Mouse (Mus musculus) stomach, postnatal 0 days (tissue): ENCODE measurements around the gene Vav2. TPM values are rescaled to one million over a fixed set of nuclear protein-coding genes. Genes with fewer than 3 reads are reported as not detected.

Source experiments
- ATAC-seq: fragments of 200-750 bp; cut with Nextera tagmentation; 2 replicates; pipeline ENCODE4 v1.8.0; 2017; ENCODE audit not compliant: low FRiP score, low TSS enrichment
- DNase-seq: peaks from one replicate; pipeline ENCODE4 v3.0.0-alpha.2; 2016; ENCODE audit warnings: low spot score
- H3K27ac ChIP-seq: fragments of 300-500 bp; sonication (generic); replicated peaks from 2 replicates; pipeline ENCODE4 v1.5.1; 2014; ENCODE audit warnings: mild to moderate bottlenecking, control low read depth
- H3K27me3 ChIP-seq: fragments of 300-500 bp; sonication (generic); 2 replicates; pipeline ENCODE4 v1.6.1; 2014; ENCODE audit warnings: low read length; ENCODE audit not compliant: control insufficient read depth, insufficient read depth
- H3K36me3 ChIP-seq: fragments of 300-500 bp; sonication (generic); 2 replicates; pipeline ENCODE4 v1.6.1; 2014; ENCODE audit warnings: low read length, mixed read lengths; ENCODE audit not compliant: control insufficient read depth, insufficient read depth
- H3K4me1 ChIP-seq: fragments of 300-500 bp; sonication (generic); replicated peaks from 2 replicates; pipeline ENCODE4 v1.6.1; 2014; ENCODE audit warnings: antibody characterized with exemption; ENCODE audit not compliant: control insufficient read depth, insufficient read depth
- H3K4me2 ChIP-seq: fragments of 300-500 bp; sonication (generic); replicated peaks from 2 replicates; pipeline ENCODE4 v1.6.1; 2014; ENCODE audit warnings: low read depth, mild to moderate bottlenecking, control low read depth, moderate library complexity
- H3K4me3 ChIP-seq: fragments of 300-500 bp; sonication (generic); 2 replicates; pipeline ENCODE4 v1.5.1; 2014; ENCODE audit warnings: low read depth, low read length, control low read depth
- H3K9ac ChIP-seq: fragments of 300-500 bp; sonication (generic); 2 replicates; pipeline ENCODE4 v1.6.1; 2014; ENCODE audit warnings: mild to moderate bottlenecking, low read length, control low read depth, mixed read lengths
- H3K9me3 ChIP-seq: fragments of 300-500 bp; sonication (generic); 2 replicates; pipeline ENCODE4 v1.6.1; 2016; ENCODE audit warnings: low read length; ENCODE audit not compliant: control insufficient read depth
- CTCF ChIP-seq: IDR thresholded peaks from 2 replicates; pipeline ENCODE4 v1.5.1; 2016; ENCODE audit warnings: antibody characterized with exemption, low read depth, mild to moderate bottlenecking, moderate library complexity
- EP300 ChIP-seq: optimal IDR thresholded peaks from 2 replicates; pipeline ENCODE3; 2016; ENCODE audit warnings: antibody characterized with exemption
- WGBS: fragments of 180-500 bp; shearing (Covaris S2); extraction: QIAGEN DNeasy Blood & Tissue Kit; methylation state at CpG from one replicate; pipeline ENCODE4 v1.1.7; 2014; 5-methylcytosine and 5-hydroxymethylcytosine counted together
- polyA plus RNA-seq: library from polyadenylated mRNA; unstranded; fragments of >200 nt; fragmentation: Nextera tagmentation; extraction: Ambion mirVana; gene quantifications from 2 replicates; pipeline ENCODE4 v1.2.1, GENCODE M21; 2015

The Vav2 gene
- polyA plus RNA-seq, 1 experiment from 2014 or later = 2.7 TPM

DNA sequence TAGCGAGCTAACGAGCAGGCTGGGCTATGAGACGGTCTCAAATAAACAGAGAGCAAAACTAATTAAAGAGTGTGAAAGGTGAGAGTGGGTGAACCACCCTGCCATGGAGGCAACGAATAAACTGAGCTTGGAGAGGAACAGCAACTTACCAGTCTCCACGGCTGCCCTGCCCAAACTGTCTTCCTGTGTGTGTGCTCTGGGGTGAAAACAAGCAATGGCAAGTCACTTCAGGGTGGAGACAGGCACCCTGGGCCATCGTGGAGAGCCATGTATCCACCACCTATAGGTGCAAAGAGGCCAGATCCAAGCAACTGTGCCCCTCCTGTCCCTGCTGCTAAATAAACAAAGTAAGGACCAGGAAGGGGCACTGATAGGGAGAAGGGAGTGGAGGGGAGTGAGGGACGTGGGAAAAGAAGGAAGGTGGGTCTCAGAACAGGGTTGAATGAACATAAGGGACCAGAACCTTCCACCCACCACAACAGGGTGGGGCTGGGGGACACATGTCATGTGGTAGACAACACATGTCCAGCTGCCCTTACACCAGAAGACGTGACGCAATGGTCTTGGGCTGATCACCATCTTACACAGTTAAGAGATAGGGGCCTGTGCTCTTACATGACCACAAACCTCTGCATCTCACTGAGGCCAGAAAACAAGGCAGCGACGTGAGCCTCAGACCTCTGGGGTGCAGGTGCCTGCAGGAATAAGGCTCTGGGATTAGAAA is 11.6 kb downstream of the Vav2 start:
- no peak for DNase-seq
- H3K9ac ChIP-seq = no peak overlapping the region
- no peak for ATAC-seq
- H3K4me3 ChIP-seq = no peak overlapping the region
- TF ChIP-seq CTCF (no peak), EP300 (no peak)
- peak overlapping the region; percentile 14; the same call in 1 of the 2 replicates for H3K4me2 ChIP-seq
- H3K27ac ChIP-seq = peak overlapping the region; percentile 65
- no peaks in the 10 kb centered on the region for H3K27me3 ChIP-seq
- no peaks in the 10 kb centered on the region for H3K9me3 ChIP-seq
- H3K4me1 ChIP-seq = peaks cover 17% of the 10 kb centered on the region
- 56% methylated on average over 11 of the region's 11 CpGs for WGBS
- H3K36me3 ChIP-seq = no peaks in the 10 kb centered on the region

DNA sequence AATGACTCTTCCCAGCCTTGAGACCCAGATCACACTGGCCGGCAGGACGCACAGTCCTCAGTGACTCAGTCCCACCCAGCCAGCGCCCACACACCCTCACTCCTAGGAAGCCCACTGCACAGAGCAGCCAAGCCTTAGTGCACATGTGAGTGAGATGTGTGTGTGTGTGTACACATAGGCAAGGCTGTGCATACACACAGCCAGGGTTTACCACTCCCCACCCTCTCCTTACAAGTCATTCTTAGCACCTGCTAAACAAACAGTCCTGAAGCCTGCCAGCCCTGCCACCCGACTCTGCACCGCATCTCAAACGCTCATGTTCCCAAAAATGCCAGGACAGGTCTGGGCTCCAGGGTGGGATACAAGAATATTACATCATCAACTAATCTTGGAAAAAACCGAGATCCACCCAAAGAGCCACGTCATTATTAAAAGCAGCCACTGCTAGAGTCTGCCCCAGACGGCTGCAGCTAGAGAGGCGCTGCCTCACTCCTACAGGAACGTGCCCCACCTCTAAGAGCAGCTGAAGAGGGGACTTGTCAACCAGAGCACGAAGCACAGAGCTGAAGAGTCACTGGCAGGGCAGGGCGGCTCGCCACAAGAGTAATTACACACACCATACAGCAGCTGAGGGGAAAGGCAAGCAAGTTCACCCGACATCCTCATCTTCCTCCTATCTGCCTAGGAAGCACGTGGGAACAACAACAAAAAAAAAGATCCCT is 12.7 kb downstream of the Vav2 start:
- no peaks in the 10 kb centered on the region for H3K9me3 ChIP-seq
- peak; percentile 92 for ATAC-seq
- H3K27me3 ChIP-seq = no peaks in the 10 kb centered on the region
- H3K4me3 ChIP-seq = no peak overlapping the region
- whole genome bisulfite sequencing = 32% methylated on average over 16 of the region's 16 CpGs
- peak; percentile 75 for DNase-seq
- no peak for TF ChIP-seq CTCF
- TF ChIP-seq EP300 = no peak
- peaks cover 16% of the 10 kb centered on the region for H3K4me1 ChIP-seq
- no peak overlapping the region for H3K9ac ChIP-seq
- H3K27ac ChIP-seq = peak overlapping the region; percentile 65
- no peaks in the 10 kb centered on the region for H3K36me3 ChIP-seq
- H3K4me2 ChIP-seq = peak overlapping the region; percentile 24

DNA sequence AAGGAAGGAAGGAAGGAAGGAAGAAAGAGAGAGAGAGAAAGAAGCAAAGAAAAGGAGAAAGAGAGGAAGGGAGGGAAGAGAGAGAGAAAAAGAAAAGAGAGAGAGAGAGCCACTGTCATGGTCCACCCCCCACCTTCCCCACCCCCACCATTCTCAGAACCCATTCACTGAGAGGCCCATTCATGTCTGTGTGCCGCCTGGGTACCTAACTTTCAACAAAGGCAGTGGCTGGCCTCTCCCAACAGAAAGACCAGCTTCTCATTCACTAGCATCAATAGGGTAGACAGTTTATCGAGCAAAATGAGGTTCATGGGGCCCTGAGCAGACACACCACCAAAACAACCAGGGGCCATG is 13.3 kb downstream of the Vav2 start:
- H3K27me3 ChIP-seq = no peaks in the 10 kb centered on the region
- H3K4me2 ChIP-seq = no peak overlapping the region
- TF ChIP-seq EP300 (no peak), CTCF (no peak)
- ATAC-seq = no peak
- H3K4me1 ChIP-seq = peaks cover 12% of the 10 kb centered on the region
- WGBS = 46% methylated on average over 2 of the region's 2 CpGs
- H3K9ac ChIP-seq = no peak overlapping the region
- no peak for DNase-seq
- H3K36me3 ChIP-seq = no peaks in the 10 kb centered on the region
- H3K27ac ChIP-seq = peak overlapping the region; percentile 65
- no peaks in the 10 kb centered on the region for H3K9me3 ChIP-seq
- no peak overlapping the region for H3K4me3 ChIP-seq

DNA sequence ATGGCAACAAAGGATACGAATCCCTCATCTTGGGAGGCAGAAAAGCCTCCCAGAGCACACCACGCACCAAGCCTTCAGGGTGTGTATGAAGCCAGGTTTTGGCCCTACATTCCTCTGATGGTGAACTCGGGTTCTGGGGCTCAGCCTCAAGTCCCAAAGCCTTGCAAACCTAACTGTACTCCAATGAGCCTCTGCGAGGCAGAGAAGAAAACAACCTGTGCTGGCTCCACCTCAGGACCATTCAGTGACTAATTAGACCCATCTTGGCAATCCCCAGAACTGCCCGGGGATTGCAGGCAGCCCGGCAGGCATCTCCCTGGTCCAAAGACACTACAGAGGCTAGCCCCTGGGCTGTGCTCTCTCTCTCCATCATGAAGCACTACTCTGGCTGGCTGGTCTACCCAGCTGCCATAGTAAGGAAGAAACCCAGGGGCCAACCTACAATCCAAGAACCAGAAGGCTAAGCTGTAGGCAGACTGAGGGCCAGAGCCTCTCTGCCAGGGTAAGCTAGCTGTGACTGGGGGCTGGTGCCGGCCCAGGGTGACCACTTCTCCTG is 14.5 kb downstream of the Vav2 start:
- Histone ChIP-seq H3K27ac (peak overlapping the region; percentile 77), H3K9me3 (no peaks in the 10 kb centered on the region), H3K36me3 (no peaks in the 10 kb centered on the region), H3K27me3 (no peaks in the 10 kb centered on the region), H3K4me3 (no peak overlapping the region), H3K4me2 (peak overlapping the region; percentile 0; the same call in 1 of the 2 replicates), H3K9ac (no peak overlapping the region; the same call in 1 of the 2 replicates), H3K4me1 (peaks cover 12% of the 10 kb centered on the region)
- no peak for TF ChIP-seq CTCF
- TF ChIP-seq EP300 = no peak
- no peak for ATAC-seq
- 13% methylated on average over 7 of the region's 7 CpGs for WGBS
- no peak for DNase-seq

DNA sequence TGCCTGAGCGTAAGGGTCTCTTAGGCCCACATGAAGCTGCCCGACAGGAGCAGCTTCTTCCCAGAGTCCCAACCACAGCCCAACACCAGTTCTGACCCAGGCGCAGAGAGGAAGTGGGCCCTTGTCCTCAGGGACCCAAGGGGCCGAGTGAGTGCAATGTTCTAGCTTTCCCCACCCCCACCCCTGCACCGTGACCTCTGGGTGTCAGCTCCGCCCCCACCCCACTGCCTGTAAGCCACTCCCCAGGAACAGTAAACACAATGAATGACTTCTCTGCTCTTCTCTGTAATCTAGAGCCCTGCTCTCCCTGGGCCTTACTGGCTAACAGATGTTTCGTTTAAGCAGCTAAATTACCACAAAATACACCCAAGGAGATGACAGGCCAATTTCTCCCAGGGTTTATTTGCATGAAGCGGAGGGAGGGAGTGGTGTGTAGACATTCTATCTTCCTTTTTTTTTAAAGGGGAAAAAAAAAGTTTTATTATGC is 15.1 kb downstream of the Vav2 start:
- Histone ChIP-seq H3K4me2 (no peak overlapping the region), H3K27ac (peak overlapping the region; percentile 56), H3K9ac (no peak overlapping the region), H3K4me1 (peaks cover 12% of the 10 kb centered on the region), H3K36me3 (no peaks in the 10 kb centered on the region), H3K27me3 (no peaks in the 10 kb centered on the region), H3K4me3 (no peak overlapping the region), H3K9me3 (no peaks in the 10 kb centered on the region)
- peak; percentile 66 for DNase-seq
- WGBS = 15% methylated on average over 8 of the region's 8 CpGs
- TF ChIP-seq EP300 (no peak), CTCF (no peak)
- ATAC-seq = peak; percentile 30; the same call in 1 of the 2 replicates
